Mouse (Mus musculus) neural tube, embryonic 12.5 days (tissue): Measurements from ENCODE around the gene Zbtb12. TPM values are rescaled to one million over a fixed set of nuclear protein-coding genes. Genes with fewer than 3 reads are reported as not detected.

ENCODE experiments used
- ATAC-seq: fragments of 200-750 bp; cut with Nextera tagmentation; 2 replicates; pipeline ENCODE4 v1.8.0; 2017; ENCODE audit warnings: low read depth, mild to moderate bottlenecking, moderate TSS enrichment, moderate library complexity; ENCODE audit not compliant: low FRiP score
- H3K27ac ChIP-seq: fragments of 300-500 bp; sonication (generic); 2 replicates; pipeline ENCODE4 v1.5.1; 2016
- H3K27me3 ChIP-seq: fragments of 300-500 bp; sonication (generic); replicated peaks from 2 replicates; pipeline ENCODE4 v1.6.1; 2016; ENCODE audit warnings: mild to moderate bottlenecking
- H3K36me3 ChIP-seq: fragments of 300-500 bp; sonication (generic); 2 replicates; pipeline ENCODE4 v1.6.1; 2016; ENCODE audit warnings: mild to moderate bottlenecking
- H3K4me1 ChIP-seq: fragments of 300-500 bp; sonication (generic); 2 replicates; pipeline ENCODE4 v1.6.1; 2016
- H3K4me2 ChIP-seq: fragments of 300-500 bp; sonication (generic); replicated peaks from 2 replicates; pipeline ENCODE4 v1.6.1; 2016; ENCODE audit warnings: mild to moderate bottlenecking
- H3K4me3 ChIP-seq: fragments of 300-500 bp; sonication (generic); 2 replicates; pipeline ENCODE4 v1.5.1; 2016
- H3K9ac ChIP-seq: fragments of 300-500 bp; sonication (generic); 2 replicates; pipeline ENCODE4 v1.6.1; 2016; ENCODE audit warnings: mild to moderate bottlenecking
- H3K9me3 ChIP-seq: fragments of 300-500 bp; sonication (generic); 2 replicates; pipeline ENCODE4 v1.6.1; 2016; ENCODE audit warnings: mild to moderate bottlenecking
- WGBS: fragments of 180-500 bp; shearing (Covaris S2); methylation state at CpG from one replicate; pipeline ENCODE4 v1.1.7; 2016; 5-methylcytosine and 5-hydroxymethylcytosine counted together
- polyA plus RNA-seq: library from polyadenylated mRNA; unstranded; fragments of >200 nt; fragmentation: Nextera tagmentation; extraction: Ambion mirVana; gene quantifications from 2 replicates; pipeline ENCODE4 v1.2.1, GENCODE M21; 2016

Zbtb12 gene
- polyA plus RNA-seq, 1 experiment from 2014 or later: 11.5 TPM

DNA sequence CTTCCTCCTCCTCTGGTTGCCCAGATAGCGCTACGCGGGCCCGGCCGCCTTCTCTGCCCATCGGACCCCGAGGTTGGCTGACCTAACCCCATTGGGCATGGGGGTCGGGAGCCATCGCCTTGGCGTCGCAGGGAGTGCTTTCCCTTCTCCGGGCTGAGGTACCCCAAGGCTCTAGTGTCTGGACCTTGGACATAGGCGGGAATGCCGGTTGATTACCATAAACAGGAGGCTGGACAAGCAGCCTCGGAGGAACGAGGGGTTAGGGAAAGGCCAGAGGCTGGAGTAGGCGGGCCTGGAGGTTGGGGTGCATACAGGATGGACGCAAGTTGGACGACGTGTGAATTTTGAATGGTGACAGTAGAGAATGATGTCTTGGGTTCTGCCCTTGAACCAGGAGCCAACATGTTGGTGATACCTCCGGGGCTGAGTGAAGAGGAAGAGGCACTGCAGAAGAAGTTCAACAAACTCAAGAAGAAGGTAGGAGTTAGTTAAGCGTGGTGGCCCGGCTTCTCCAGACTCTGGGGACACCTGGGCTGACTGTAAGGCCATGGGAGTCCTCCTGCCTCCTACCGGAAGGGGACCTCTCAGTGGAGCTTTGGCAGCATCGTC, 28.7 kb upstream of the Zbtb12 start:
- 2% methylated on average over 25 of the region's 25 CpGs for WGBS
- Histone ChIP-seq H3K9me3 (no peaks in the 10 kb centered on the region), H3K4me1 (peaks cover 18% of the 10 kb centered on the region), H3K4me2 (peak overlapping the region; percentile 94), H3K36me3 (peaks cover 58% of the 10 kb centered on the region), H3K27me3 (no peaks in the 10 kb centered on the region), H3K9ac (peak overlapping the region; percentile 71), H3K4me3 (peak overlapping the region; percentile 78), H3K27ac (no peak overlapping the region)
- peak; percentile 66 for ATAC-seq

DNA sequence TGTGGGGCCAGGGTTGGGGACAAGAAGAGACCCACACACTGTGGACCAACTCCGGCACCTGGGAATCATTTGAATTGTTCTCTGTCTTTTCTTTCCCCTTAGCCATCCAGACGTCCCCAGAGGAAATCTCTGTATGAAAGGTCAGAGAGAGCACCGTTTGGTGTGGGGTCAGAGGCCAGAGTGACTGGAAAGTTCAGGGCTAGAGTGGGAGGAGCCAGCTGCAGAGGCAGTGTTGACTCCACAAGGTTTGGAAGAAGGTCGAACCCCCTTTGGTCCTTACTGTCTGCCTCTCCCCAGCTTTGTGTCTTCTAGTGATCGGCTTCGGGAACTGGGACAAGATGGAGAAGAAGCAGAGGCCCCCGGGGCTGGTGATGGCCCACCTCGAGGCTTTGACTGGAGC, 25.8 kb upstream of the Zbtb12 start:
- no peak overlapping the region for H3K27ac ChIP-seq
- no peaks in the 10 kb centered on the region for H3K9me3 ChIP-seq
- WGBS: 84% methylated on average over 8 of the region's 8 CpGs
- H3K36me3 ChIP-seq: peaks cover 52% of the 10 kb centered on the region
- no peak for ATAC-seq
- H3K4me3 ChIP-seq: no peak overlapping the region
- no peaks in the 10 kb centered on the region for H3K27me3 ChIP-seq
- no peak overlapping the region for H3K9ac ChIP-seq
- peaks cover 18% of the 10 kb centered on the region for H3K4me1 ChIP-seq
- H3K4me2 ChIP-seq: no peak overlapping the region

DNA sequence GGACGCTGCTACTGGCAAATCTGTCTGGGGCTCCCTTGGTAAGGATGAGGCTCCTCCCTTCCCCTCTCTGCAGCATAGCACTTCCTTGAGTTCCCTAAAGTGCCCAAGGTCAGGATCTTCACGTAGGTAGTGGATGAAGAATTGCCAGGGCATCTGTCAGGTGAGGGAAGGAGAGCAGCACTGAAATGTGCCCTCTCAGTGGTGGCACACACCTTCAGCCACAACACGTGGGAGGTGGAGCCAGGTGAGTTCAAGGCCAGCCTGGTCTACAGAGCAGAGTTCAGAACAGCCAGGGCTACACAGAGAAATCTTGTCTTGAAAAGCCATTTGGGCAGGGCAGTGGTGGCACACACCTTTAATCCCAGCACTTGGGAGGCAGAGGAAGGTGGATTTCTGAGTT, 24.5 kb upstream of the Zbtb12 start:
- Histone ChIP-seq H3K36me3 (peaks cover 52% of the 10 kb centered on the region), H3K4me3 (no peak overlapping the region), H3K9me3 (no peaks in the 10 kb centered on the region), H3K9ac (no peak overlapping the region), H3K4me2 (no peak overlapping the region), H3K27ac (no peak overlapping the region), H3K4me1 (peaks cover 12% of the 10 kb centered on the region), H3K27me3 (no peaks in the 10 kb centered on the region)
- 88% methylated on average over 3 of the region's 3 CpGs for WGBS
- no peak for ATAC-seq

DNA sequence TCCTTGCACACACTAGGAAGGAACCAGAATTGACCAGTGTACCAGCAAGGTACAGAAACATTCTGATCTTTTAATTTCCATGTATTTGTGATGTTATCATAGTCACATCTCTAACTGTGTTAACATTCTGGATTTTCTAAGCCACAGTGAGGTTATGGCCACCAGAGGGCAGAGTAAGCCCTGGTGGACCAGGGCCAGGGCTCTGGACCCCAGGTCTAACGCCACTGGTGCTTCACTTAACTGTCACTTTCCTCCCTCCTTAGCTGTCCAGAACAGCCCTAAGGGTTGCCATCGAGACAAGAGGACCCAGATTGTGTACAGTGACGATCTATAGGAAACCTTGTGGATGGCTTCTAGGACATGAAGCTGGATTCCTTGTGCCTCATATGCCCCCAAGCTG, 23.5 kb upstream of the Zbtb12 start:
- WGBS: 46% methylated on average over 3 of the region's 3 CpGs
- Histone ChIP-seq H3K4me2 (no peak overlapping the region), H3K4me1 (peaks cover 8% of the 10 kb centered on the region), H3K9me3 (no peaks in the 10 kb centered on the region), H3K4me3 (no peak overlapping the region), H3K36me3 (peaks cover 52% of the 10 kb centered on the region), H3K27me3 (no peaks in the 10 kb centered on the region), H3K9ac (no peak overlapping the region), H3K27ac (no peak overlapping the region)
- no peak for ATAC-seq

DNA sequence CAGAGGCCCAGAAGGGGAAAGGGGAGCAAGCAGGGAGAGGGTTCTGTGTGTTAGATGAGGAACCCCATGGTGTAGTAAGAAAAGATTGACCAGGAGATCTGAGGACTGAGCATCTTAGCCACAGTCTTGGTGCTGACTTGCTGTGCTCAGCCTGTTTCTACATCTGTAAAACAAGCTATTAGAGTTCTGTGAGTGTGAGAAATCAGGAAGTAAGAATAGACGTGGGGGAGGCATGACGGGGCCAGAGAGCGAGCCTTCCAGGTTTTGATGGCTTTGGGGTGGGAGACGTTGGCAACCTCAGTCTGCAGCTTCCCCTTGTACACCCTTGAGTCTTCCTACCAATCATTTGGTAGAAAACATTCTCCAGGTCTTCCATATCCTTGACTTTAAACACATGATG, 20.6 kb upstream of the Zbtb12 start:
- no peak for ATAC-seq
- Histone ChIP-seq H3K27ac (no peak overlapping the region), H3K36me3 (peaks cover 38% of the 10 kb centered on the region), H3K4me3 (no peak overlapping the region), H3K9me3 (no peaks in the 10 kb centered on the region), H3K4me2 (no peak overlapping the region), H3K4me1 (no peaks in the 10 kb centered on the region), H3K9ac (no peak overlapping the region), H3K27me3 (no peaks in the 10 kb centered on the region)
- WGBS: 89% methylated on average over 4 of the region's 4 CpGs

DNA sequence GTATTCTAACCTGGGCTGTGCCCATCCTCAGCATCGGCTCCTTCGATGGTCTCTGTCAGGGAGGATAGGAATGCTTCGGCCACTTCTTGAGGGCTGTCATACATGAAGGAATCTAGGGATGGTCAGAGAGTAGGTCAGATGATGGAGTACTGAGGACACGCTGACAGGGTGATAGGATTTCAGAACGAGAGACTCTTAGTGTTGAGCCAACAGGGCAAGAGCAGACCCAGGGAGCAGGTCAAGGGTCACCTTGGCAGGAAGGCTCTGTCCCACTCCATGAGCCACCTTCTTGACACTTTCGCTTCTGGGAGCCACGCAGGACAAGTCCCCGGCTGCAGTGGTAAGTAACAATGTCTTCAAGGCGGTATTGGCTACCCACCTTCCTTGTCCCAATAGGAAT, 18.8 kb upstream of the Zbtb12 start:
- 89% methylated on average over 9 of the region's 9 CpGs for WGBS
- Histone ChIP-seq H3K4me2 (no peak overlapping the region), H3K4me1 (no peaks in the 10 kb centered on the region)

DNA sequence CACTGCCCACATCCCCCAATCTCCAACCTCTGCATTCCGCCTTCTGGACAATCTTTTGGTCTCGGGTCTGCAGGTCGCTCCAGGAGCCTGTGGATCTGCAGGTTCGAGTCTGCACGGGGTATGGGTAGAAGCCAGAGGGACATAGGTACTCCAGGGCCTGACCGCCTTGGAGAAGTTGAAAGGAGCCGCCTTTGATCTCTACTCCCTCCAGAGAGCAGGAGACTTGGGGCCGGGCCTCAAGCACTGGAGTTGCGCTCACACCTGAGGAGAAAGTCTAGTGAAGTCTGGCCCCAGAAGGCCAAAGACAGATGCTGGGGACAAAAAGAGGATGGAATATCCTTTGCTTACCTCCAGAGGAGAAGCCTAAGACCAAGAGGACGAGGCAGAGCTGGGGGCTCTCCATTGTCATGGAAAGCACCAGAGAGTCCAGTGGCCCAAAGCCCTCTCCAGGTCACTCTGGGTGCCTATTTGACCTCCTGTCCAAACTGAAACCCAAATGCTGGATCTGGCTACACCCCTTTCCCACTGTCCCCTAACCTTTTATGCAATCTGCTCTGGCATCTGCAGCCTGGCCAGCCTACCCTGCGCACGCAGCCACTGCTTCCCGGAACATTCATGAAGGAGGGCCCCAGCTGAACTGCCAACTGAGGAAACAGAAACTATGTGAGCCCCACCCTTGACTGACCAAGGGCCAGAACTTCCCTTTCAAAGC, 17.4 kb upstream of the Zbtb12 start:
- WGBS: 69% methylated on average over 13 of the region's 13 CpGs
- H3K27me3 ChIP-seq: no peaks in the 10 kb centered on the region
- no peak overlapping the region for H3K4me3 ChIP-seq
- no peaks in the 10 kb centered on the region for H3K9me3 ChIP-seq
- no peaks in the 10 kb centered on the region for H3K4me1 ChIP-seq
- H3K4me2 ChIP-seq: no peak overlapping the region
- H3K9ac ChIP-seq: no peak overlapping the region
- H3K36me3 ChIP-seq: peaks cover 9% of the 10 kb centered on the region
- H3K27ac ChIP-seq: no peak overlapping the region
- no peak for ATAC-seq

More for the DNA sequence above, 18.8 kb upstream of the Zbtb12 start:
- Histone ChIP-seq H3K27ac (no peak overlapping the region), H3K27me3 (no peaks in the 10 kb centered on the region), H3K4me3 (no peak overlapping the region), H3K9ac (no peak overlapping the region), H3K36me3 (peaks cover 22% of the 10 kb centered on the region), H3K9me3 (no peaks in the 10 kb centered on the region)
- ATAC-seq: no peak

DNA sequence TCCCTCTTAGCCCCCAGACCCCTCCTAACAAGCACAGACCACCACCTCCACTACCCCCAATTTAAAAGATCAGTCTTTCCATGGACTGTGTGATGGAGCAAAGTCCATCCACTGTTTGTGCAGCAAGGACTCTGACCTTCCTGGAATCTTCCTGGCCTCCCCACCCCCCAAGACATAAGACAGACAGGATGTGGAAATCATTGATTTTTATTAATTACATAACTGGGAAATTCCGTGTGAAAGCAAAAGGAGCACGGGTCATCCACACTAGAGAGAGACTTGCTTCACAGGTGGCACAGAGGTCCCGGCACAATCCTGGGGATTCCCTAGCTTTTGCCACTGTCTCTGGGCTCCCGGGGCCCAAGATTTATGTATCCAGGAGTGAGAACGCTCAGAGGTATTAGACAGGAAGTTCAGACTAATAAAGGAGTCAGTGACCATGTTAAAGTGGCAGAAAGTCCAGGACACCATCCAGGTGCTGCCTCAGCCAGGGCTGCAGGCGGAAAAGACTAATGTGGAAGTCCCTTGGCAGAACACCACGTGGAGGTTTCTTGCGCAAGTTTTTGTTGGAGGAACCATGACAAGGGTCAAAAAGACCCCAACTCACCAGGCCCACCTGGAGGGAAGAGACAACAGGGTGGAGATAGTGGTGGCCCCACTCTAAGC, 16.7 kb upstream of the Zbtb12 start, which contains the start of gene Cfb:
Gene Cfb (minus strand): TSS at position 103 of the 666 bp plus-strand sequence.
- no peak within 1 kb of the TSS for H3K4me2 ChIP-seq
- 73% methylated on average over 8 of the region's 8 CpGs for WGBS
- no peak for ATAC-seq
- H3K4me3 ChIP-seq: no peak within 1 kb of the TSS
- 0 out of 2 replicates have a peak, but pooled peaks cover 2% of the 10 kb centered on the region for H3K36me3 ChIP-seq
- H3K9ac ChIP-seq: no peak within 1 kb of the TSS
- no peaks in the 10 kb centered on the region for H3K9me3 ChIP-seq
- H3K27ac ChIP-seq: no peak within 1 kb of the TSS
- no peaks in the 10 kb centered on the region for H3K4me1 ChIP-seq
- H3K27me3 ChIP-seq: no peaks in the 10 kb centered on the region

DNA sequence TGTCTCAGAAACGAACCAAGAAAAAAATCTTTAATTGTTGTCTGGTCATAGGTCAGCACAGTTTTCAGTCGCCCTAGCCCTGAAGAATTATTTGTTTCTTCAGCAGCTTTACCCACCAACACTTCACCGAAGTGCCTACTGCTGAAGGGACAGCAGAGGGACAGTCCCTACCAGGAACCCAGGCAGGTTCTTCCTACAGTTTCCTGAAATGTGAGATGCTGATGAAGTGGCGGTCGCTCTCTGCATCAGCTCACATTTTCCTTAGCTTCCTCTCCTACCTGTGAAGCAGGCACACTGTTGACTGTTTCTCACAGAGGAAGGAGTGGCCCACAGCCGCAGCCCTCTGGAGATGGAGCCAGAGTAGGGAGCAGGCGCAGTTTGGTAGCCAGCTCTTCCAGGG, 13.3 kb upstream of the Zbtb12 start:
- no peak overlapping the region for H3K9ac ChIP-seq
- 69% methylated on average over 7 of the region's 7 CpGs for WGBS
- no peaks in the 10 kb centered on the region for H3K9me3 ChIP-seq
- no peak overlapping the region for H3K4me3 ChIP-seq
- H3K4me2 ChIP-seq: no peak overlapping the region
- H3K4me1 ChIP-seq: no peaks in the 10 kb centered on the region
- H3K27ac ChIP-seq: no peak overlapping the region
- H3K36me3 ChIP-seq: no peaks in the 10 kb centered on the region
- ATAC-seq: no peak
- no peaks in the 10 kb centered on the region for H3K27me3 ChIP-seq

DNA sequence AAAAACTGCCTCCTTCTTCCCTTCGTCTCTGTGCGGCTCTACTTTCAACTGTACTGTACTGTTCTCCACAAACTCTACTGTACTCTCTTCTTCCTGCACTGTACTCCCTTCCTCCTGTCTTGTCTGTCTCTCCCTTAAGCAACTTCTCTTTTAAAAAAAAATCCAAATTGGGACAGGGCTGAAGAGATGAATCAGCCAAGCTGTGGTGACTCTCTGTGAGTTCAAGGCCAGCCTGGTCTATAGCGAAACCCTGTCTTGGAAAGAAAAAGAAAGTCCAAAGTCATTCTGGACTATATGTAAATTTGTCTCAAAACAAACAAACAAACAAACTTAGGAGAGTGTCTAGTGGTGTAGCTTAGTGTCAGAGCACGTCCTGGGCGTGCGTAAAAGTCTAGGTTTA, 5.0 kb upstream of the Zbtb12 start:
- no peaks in the 10 kb centered on the region for H3K9me3 ChIP-seq
- H3K4me3 ChIP-seq: no peak overlapping the region
- no peak overlapping the region for H3K4me2 ChIP-seq
- H3K27ac ChIP-seq: no peak overlapping the region
- H3K9ac ChIP-seq: no peak overlapping the region
- ATAC-seq: no peak
- 94% methylated on average over 6 of the region's 6 CpGs for WGBS
- no peaks in the 10 kb centered on the region for H3K4me1 ChIP-seq
- H3K36me3 ChIP-seq: no peaks in the 10 kb centered on the region
- no peaks in the 10 kb centered on the region for H3K27me3 ChIP-seq

DNA sequence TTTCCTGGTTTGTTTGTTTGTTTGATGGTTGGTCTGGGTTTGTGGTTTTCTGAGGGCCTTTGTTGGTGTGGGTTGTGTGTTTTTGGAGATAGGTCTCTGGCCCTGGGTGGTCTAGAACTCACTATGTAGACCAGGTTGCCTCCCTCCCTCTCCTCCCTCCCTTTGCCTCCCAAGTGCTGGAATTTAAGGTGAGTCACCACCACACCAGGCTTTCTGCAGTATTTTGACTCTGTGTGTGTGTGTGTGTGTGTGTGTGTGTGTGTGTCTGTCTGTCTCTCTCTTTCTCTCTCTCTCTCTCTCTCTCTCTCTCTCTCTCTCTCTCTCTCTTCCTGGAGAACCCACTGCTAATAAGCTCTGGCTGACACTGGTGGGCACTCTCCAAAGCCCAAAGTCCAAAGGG, 1.9 kb downstream of the Zbtb12 start:
- H3K4me2 ChIP-seq: no peak overlapping the region
- no peak for ATAC-seq
- H3K27me3 ChIP-seq: peaks cover 8% of the 10 kb centered on the region
- no peaks in the 10 kb centered on the region for H3K4me1 ChIP-seq
- no peaks in the 10 kb centered on the region for H3K9me3 ChIP-seq
- no peak overlapping the region for H3K9ac ChIP-seq
- H3K4me3 ChIP-seq: no peak overlapping the region
- no peak overlapping the region for H3K27ac ChIP-seq
- no peaks in the 10 kb centered on the region for H3K36me3 ChIP-seq

DNA sequence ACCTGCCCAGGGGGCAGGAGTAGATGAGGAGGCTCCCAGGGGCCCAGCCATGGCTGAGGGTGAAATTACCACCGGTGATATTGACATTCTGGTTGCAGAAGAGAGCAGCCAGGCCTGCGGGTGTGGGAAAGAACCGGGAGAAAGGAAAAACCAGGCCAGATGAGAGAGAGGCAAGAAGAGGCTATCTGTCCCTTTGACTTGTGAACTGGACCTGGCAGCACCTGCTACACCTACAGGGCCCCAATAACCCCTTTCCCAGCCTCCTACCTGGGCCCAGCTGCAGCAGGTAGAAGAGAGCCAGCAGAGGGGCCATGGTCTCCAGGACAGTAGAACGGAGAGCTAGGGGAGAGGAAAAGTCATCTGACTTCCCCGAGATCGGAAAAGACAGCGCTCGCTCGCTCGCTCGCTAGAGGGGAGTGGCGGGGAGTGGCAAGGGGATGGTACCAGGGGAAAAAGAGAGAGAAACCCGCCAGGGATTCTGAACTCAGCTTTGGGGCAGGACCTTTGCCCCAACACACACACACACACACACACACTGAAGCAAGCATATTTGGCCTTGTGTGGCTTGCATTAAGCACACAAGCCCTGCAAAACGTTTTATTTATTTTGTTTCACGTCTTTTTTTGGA, 2.5 kb downstream of the Zbtb12 start, which contains the start of gene Gm20547:
Gene Gm20547 (minus strand): TSS at position 360 of the 628 bp plus-strand sequence.
- peak within 1 kb of the TSS; percentile 37 for H3K4me2 ChIP-seq
- WGBS: 9% methylated on average over 15 of the region's 15 CpGs
- no peak within 1 kb of the TSS for H3K27ac ChIP-seq
- no peaks in the 10 kb centered on the region for H3K36me3 ChIP-seq
- no peak within 1 kb of the TSS for H3K4me3 ChIP-seq
- no peak for ATAC-seq
- H3K4me1 ChIP-seq: no peaks in the 10 kb centered on the region
- no peaks in the 10 kb centered on the region for H3K9me3 ChIP-seq
- peaks cover 8% of the 10 kb centered on the region for H3K27me3 ChIP-seq
- H3K9ac ChIP-seq: 0 out of 2 replicates have a peak within 1 kb of the TSS, but pooled peaks have one; percentile 21
